Mouse (Mus musculus) lung, embryonic 16.5 days (tissue): ENCODE measurements at regions not wholly inside any gene's neighbourhood (a gene's known extent, or its start where the extent isn't known, plus 50 kb on each side); places are given as distances from the start of the nearest gene placed in this dataset.

Source experiments
- ATAC-seq: fragments of 200-750 bp; cut with Nextera tagmentation; 2 replicates; pipeline ENCODE4 v1.8.0; 2017; ENCODE audit warnings: low read depth, mild to moderate bottlenecking, moderate library complexity
- H3K27ac ChIP-seq: fragments of 300-500 bp; sonication (generic); 2 replicates; pipeline ENCODE4 v1.5.1; 2014; ENCODE audit warnings: mild to moderate bottlenecking, control low read depth, low read length
- H3K27me3 ChIP-seq: fragments of 300-500 bp; sonication (generic); 2 replicates; pipeline ENCODE4 v1.6.1; 2014; ENCODE audit warnings: low read depth, low read length, mixed read lengths; ENCODE audit not compliant: control insufficient read depth, insufficient read depth
- H3K36me3 ChIP-seq: fragments of 300-500 bp; sonication (generic); 2 replicates; pipeline ENCODE4 v1.6.1; 2014; ENCODE audit warnings: low read length; ENCODE audit not compliant: control insufficient read depth, insufficient read depth
- H3K4me1 ChIP-seq: fragments of 300-500 bp; sonication (generic); replicated peaks from 2 replicates; pipeline ENCODE4 v1.6.1; 2014; ENCODE audit warnings: low read length, mixed read lengths; ENCODE audit not compliant: control insufficient read depth, insufficient read depth
- H3K4me2 ChIP-seq: fragments of 300-500 bp; sonication (generic); 2 replicates; pipeline ENCODE4 v1.6.1; 2014; ENCODE audit warnings: low read depth, low read length, control low read depth
- H3K4me3 ChIP-seq: fragments of 300-500 bp; sonication (generic); 2 replicates; pipeline ENCODE4 v1.5.1; 2014; ENCODE audit warnings: mild to moderate bottlenecking, low read length, control low read depth
- H3K9ac ChIP-seq: fragments of 300-500 bp; sonication (generic); 2 replicates; pipeline ENCODE4 v1.6.1; 2014; ENCODE audit warnings: low read length, control low read depth
- H3K9me3 ChIP-seq: fragments of 300-500 bp; sonication (generic); 2 replicates; pipeline ENCODE4 v1.6.1; 2016; ENCODE audit warnings: low read length; ENCODE audit not compliant: control insufficient read depth
- WGBS: fragments of 180-500 bp; shearing (Covaris S2); extraction: QIAGEN DNeasy Blood & Tissue Kit; methylation state at CpG from one replicate; pipeline ENCODE4 v1.1.7; 2014; 5-methylcytosine and 5-hydroxymethylcytosine counted together

- no peaks in the 10 kb centered on the region for H3K36me3 ChIP-seq
- H3K4me1 ChIP-seq = no peaks in the 10 kb centered on the region
- no peak overlapping the region for H3K9ac ChIP-seq
- H3K4me3 ChIP-seq = no peak overlapping the region
- no peak overlapping the region for H3K27ac ChIP-seq
- H3K27me3 ChIP-seq = no peaks in the 10 kb centered on the region
- H3K4me2 ChIP-seq = no peak overlapping the region
- 58% methylated on average over 4 of the region's 4 CpGs for WGBS
- no peaks in the 10 kb centered on the region for H3K9me3 ChIP-seq
- no peak for ATAC-seq
These were observed 103.9 kb upstream of the Ccdc91 start for GRCm38 (mm10) chr6:147371737-147372136.

- no peak overlapping the region for H3K27ac ChIP-seq
- no peaks in the 10 kb centered on the region for H3K9me3 ChIP-seq
- ATAC-seq = no peak
- no peaks in the 10 kb centered on the region for H3K36me3 ChIP-seq
- H3K4me1 ChIP-seq = no peaks in the 10 kb centered on the region
- H3K27me3 ChIP-seq = no peaks in the 10 kb centered on the region
- no peak overlapping the region for H3K9ac ChIP-seq
- 73% methylated on average over 3 of the region's 3 CpGs for WGBS
- H3K4me3 ChIP-seq = no peak overlapping the region
- no peak overlapping the region for H3K4me2 ChIP-seq
These were observed 104.3 kb upstream of the Ccdc91 start for GRCm38 (mm10) chr6:147371336-147371735.

DNA sequence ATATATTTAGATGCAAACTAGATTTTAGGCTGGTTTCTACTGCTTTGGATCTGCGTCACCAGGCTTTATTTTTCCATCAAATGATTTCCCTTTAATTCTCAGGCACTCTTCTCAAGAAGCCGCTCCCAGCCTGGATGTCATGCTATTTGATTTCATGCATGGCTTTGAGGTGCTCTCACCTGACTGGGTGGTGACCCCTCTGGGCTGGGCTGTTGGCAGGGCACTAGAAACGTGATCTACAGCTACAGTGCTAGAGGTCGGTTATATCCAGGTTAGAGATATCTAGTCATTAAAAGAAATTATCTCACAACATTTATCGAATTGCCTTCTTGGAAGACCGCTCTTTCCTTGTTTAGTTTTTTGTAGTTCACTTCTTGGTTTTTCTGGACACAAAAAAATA, 98.9 kb upstream of the Pthlh start:
- WGBS = 80% methylated on average over 6 of the region's 6 CpGs
- ATAC-seq = no peak
- Histone ChIP-seq H3K9me3 (no peaks in the 10 kb centered on the region), H3K4me1 (no peaks in the 10 kb centered on the region), H3K27ac (no peak overlapping the region), H3K36me3 (no peaks in the 10 kb centered on the region), H3K4me3 (no peak overlapping the region), H3K27me3 (no peaks in the 10 kb centered on the region), H3K4me2 (no peak overlapping the region), H3K9ac (no peak overlapping the region)

GRCm38 (mm10) chr6:147357031-147357430, 93.0 kb upstream of the Pthlh start:
- Histone ChIP-seq H3K4me2 (no peak overlapping the region), H3K4me3 (no peak overlapping the region), H3K27ac (no peak overlapping the region), H3K9me3 (no peaks in the 10 kb centered on the region), H3K4me1 (no peaks in the 10 kb centered on the region), H3K36me3 (no peaks in the 10 kb centered on the region), H3K9ac (no peak overlapping the region), H3K27me3 (no peaks in the 10 kb centered on the region)
- WGBS = 61% methylated on average over 2 of the region's 2 CpGs
- no peak for ATAC-seq

- Histone ChIP-seq H3K4me1 (no peaks in the 10 kb centered on the region), H3K36me3 (no peaks in the 10 kb centered on the region), H3K9ac (no peak overlapping the region), H3K27me3 (no peaks in the 10 kb centered on the region), H3K27ac (no peak overlapping the region), H3K9me3 (no peaks in the 10 kb centered on the region), H3K4me3 (no peak overlapping the region), H3K4me2 (no peak overlapping the region)
- 88% methylated on average over 5 of the region's 5 CpGs for WGBS
- ATAC-seq = no peak
These were observed 92.6 kb upstream of the Pthlh start for GRCm38 (mm10) chr6:147356570-147356969.

DNA sequence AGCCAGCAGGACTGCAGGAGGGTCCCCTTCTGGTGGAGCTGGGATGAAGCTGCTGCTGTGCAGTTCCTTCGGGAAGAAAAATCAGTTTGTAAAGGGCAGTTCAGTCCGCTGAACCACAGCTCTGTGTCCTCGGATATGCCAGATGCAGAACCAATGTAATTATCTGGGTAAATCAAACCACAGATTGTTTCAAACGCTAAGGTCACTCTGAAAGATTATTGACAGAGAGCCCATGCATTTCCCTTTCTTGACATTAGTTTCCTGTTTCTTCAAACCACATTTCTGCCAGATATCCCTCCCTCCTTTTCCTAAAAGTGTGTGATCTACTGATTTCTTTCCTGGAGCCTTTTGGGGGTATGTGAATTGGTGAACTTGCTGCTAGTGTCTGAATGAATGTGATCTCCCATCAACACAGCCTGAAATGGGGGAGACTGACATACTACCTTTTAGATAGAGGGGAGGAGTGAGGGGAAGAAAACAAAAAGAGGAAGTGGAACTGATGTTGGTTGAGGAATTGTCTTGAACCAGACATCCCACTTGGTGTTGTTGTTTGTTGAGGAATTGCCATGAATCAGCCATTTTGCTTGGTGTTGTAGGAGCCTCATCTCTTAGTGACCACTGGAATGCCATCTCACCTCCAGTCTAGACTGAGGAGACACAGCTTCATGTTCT, 85.7 kb upstream of the Pthlh start:
- ATAC-seq = no peak
- no peaks in the 10 kb centered on the region for H3K4me1 ChIP-seq
- no peak overlapping the region for H3K4me2 ChIP-seq
- H3K9ac ChIP-seq = no peak overlapping the region
- H3K27me3 ChIP-seq = no peaks in the 10 kb centered on the region
- 55% methylated on average over 4 of the region's 4 CpGs for WGBS
- H3K4me3 ChIP-seq = no peak overlapping the region
- no peak overlapping the region for H3K27ac ChIP-seq
- no peaks in the 10 kb centered on the region for H3K9me3 ChIP-seq
- no peaks in the 10 kb centered on the region for H3K36me3 ChIP-seq

DNA sequence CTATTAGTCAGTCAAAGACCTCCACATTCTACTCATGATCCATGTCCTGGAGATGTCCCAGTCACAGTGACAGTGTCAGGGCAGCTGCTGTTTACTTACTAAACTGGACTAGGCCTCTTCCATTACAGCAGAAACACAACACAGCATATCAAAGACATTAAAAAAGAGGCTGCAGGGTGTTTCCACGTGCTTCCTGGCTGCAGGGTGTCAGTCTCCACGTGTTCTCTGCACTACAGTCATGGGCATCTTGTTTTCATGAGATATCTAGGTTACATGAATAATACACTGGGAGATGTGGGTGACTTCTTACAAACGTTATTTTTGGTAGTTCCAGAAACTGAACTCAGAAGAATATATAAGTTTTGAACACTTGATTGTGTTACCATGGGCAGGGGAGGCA, 84.6 kb upstream of the Pthlh start:
- Histone ChIP-seq H3K4me3 (no peak overlapping the region), H3K9ac (no peak overlapping the region), H3K36me3 (no peaks in the 10 kb centered on the region), H3K27me3 (no peaks in the 10 kb centered on the region), H3K27ac (no peak overlapping the region), H3K4me2 (no peak overlapping the region), H3K9me3 (no peaks in the 10 kb centered on the region), H3K4me1 (no peaks in the 10 kb centered on the region)
- ATAC-seq = no peak
- WGBS = 63% methylated on average over 3 of the region's 3 CpGs

DNA sequence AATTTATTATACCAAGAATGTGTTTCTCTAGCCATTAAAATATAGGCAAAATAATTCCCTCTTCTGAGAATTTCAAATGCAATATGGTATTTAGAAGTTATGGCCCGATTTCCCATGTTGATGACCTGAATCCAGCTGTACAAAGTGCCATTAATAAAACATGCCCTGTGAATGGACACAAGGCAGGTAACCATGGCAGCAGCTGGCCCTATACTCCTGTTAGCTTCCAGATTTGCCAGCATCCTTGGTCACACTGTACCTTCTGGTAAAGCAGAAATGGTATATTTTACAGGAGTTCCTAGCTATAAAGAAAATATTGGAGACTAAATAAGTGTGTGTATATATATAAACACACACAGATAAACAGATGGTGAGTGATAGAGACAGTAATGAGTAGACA, 77.1 kb upstream of the Pthlh start:
- no peak overlapping the region for H3K9ac ChIP-seq
- H3K4me1 ChIP-seq = no peaks in the 10 kb centered on the region
- no peaks in the 10 kb centered on the region for H3K9me3 ChIP-seq
- H3K4me3 ChIP-seq = no peak overlapping the region
- no peak overlapping the region for H3K27ac ChIP-seq
- WGBS = 80% methylated on average over 1 of the region's 1 CpGs
- no peaks in the 10 kb centered on the region for H3K27me3 ChIP-seq
- H3K4me2 ChIP-seq = no peak overlapping the region
- no peaks in the 10 kb centered on the region for H3K36me3 ChIP-seq
- no peak for ATAC-seq

DNA sequence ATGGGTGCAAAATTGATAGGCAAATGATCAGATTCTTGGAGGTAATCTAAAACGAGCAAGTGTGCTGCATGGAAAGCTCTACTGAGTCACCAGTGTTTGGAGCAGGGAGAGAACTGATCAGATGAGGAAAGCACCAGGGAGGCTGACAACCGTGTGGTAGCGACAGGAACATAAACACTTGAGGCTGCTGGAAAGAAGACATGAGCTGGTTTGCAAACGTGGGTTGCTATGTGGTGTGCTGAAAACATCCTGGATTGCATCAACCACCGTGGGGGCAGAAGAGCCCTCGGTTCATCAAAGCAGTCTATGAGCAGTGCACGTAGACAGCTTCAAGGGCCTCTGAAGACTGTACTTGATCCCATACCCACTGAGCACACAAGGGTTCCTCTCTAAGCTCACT, 69.0 kb upstream of the Pthlh start:
- Histone ChIP-seq H3K4me3 (no peak overlapping the region), H3K4me1 (no peaks in the 10 kb centered on the region), H3K36me3 (no peaks in the 10 kb centered on the region), H3K27me3 (no peaks in the 10 kb centered on the region), H3K4me2 (no peak overlapping the region), H3K9me3 (no peaks in the 10 kb centered on the region), H3K9ac (no peak overlapping the region), H3K27ac (no peak overlapping the region)
- ATAC-seq = no peak
- 48% methylated on average over 7 of the region's 7 CpGs for WGBS

DNA sequence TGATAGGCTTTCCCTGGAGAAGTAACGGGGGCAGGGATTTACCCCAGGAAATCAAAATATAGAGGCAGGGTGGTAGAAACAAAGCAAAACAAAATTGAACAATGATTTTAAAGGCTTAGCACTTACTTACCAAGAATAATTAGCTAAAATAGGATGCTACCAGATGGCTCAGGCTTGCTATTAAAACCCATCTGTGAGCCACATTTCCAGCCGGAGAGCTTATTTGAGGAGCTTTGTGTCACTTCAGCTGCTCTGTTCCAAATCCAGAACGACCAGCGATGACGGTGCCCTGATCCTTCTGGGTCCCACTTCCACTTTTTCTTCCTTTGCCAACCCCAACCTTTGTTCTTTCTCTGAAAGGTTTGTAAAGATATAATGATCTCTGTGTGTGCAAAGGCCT, 65.2 kb upstream of the Pthlh start:
- WGBS = 85% methylated on average over 5 of the region's 5 CpGs
- no peak for ATAC-seq

More for the DNA sequence above, 65.2 kb upstream of the Pthlh start:
- H3K27ac ChIP-seq = no peak overlapping the region
- no peaks in the 10 kb centered on the region for H3K36me3 ChIP-seq
- no peak overlapping the region for H3K4me3 ChIP-seq
- no peaks in the 10 kb centered on the region for H3K4me1 ChIP-seq
- H3K9ac ChIP-seq = no peak overlapping the region
- no peaks in the 10 kb centered on the region for H3K9me3 ChIP-seq
- H3K27me3 ChIP-seq = no peaks in the 10 kb centered on the region
- no peak overlapping the region for H3K4me2 ChIP-seq
